Mouse (Mus musculus): Measurements from ENCODE around the gene Yy1.

Gene Yy1

GRCm38 (mm10) chr12:108768196-108768854 is 24.4 kb upstream of the Yy1 start:
- no peak for DNase-seq (ENCODE audit: low spot score in 2 of 2)

- no peak for DNase-seq (ENCODE audit: low spot score in 2 of 2)
These were observed 12.5 kb upstream of the Yy1 start for GRCm38 (mm10) chr12:108780108-108780877.

DNA sequence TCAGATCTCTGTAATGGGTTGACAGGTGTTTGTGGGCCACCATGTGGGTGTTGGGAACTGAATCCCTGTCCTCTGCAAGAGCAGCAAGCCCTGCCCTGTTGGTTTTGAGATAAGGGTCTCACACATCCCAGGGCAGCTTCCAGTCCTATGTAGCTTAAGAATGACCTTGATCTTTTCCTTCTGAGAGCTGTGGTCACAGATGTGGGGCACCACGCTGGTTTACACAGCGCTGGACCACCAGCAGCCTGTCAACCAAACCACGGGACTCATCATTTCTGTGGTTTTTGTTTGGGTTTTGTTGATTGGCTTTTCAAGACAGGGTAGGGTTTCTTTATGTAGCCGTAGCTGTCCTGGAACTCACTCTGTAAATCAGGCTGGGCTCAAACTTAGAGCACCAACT is 7.6 kb upstream of the Yy1 start:
- DNase-seq (ENCODE audit: low spot score in 2 of 2), result no peak

GRCm38 (mm10) chr12:108787329-108787728 is 5.4 kb upstream of the Yy1 start:
- no peak for DNase-seq (ENCODE audit: low spot score in 2 of 2)

GRCm38 (mm10) chr12:108792152-108792545 is 624 bp upstream of the Yy1 start:
- DNase-seq (ENCODE audit: low spot score in 2 of 2), result peak; percentile 78 to 80

DNA sequence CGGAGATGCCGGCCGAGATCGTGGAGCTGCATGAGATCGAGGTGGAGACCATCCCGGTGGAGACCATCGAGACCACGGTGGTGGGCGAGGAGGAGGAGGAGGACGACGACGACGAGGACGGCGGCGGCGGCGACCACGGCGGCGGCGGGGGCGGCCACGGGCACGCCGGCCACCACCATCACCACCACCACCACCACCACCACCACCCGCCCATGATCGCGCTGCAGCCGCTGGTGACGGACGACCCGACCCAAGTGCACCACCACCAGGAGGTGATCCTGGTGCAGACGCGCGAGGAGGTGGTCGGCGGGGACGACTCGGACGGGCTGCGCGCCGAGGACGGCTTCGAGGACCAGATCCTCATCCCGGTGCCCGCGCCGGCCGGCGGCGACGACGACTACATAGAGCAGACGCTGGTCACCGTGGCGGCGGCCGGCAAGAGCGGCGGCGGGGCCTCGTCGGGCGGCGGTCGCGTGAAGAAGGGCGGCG is 724 bp downstream of the Yy1 start:
- peak; percentile 19 to 41 for DNase-seq (ENCODE audit: low spot score in 2 of 2)

- DNase-seq (ENCODE audit: low spot score in 2 of 2), result peak; percentile 80 to 81
These were observed 1.4 kb downstream of the Yy1 start for GRCm38 (mm10) chr12:108794078-108794711.

GRCm38 (mm10) chr12:108794979-108795537 is 2.3 kb downstream of the Yy1 start:
- no peak for DNase-seq (ENCODE audit: low spot score in 2 of 2)

DNA sequence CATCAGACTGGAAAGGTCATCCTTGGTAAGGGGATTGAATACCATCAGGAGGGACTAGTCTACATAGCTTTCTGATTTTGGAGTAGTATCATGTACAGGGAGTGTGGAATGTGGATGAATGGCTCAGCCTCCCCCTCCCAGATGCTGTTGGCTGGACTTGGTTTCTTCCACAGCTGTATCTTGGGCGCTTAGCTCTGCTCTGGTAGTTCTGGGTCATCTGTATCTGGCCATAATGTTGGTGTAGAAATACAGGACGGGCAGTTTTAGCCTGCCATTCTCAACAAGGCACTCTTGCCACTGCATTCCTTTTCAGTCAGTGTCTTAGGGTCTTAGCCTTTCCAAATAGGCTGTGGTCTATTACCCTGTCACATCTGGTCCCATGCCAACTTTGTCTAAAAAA is 8.8 kb downstream of the Yy1 start:
- no peak for DNase-seq (ENCODE audit: low spot score in 2 of 2)

GRCm38 (mm10) chr12:108804388-108804787 is 11.6 kb downstream of the Yy1 start:
- DNase-seq (ENCODE audit: low spot score in 2 of 2), result no peak

GRCm38 (mm10) chr12:108808465-108808864 is 15.7 kb downstream of the Yy1 start:
- no peak for DNase-seq (ENCODE audit: low spot score in 2 of 2)

GRCm38 (mm10) chr12:108809771-108810170 is 17.0 kb downstream of the Yy1 start:
- DNase-seq (ENCODE audit: low spot score in 2 of 2), result no peak

DNA sequence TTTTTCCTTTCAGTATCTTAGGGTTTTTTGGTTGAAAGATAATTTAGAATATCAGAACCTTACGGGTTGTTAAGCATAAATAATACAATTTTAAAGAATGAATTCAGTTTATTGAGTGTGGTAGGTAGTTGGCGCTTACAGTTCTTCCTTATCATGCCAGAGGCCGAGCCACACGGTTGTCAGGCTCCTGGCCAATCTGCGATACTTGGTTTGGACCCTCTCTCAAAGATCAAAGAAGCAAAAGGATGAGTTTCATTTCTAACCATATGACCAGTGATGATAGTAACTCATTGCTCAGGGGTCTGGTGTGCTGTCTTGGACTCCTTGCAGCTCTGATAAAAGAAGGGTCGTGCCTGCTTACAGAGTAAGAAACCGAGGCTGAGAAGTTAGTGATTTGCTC is 17.5 kb downstream of the Yy1 start:
- no peak for DNase-seq (ENCODE audit: low spot score in 2 of 2)

- DNase-seq (ENCODE audit: low spot score in 2 of 2), result no peak
These were observed 18.4 kb downstream of the Yy1 start for GRCm38 (mm10) chr12:108811133-108811532.

DNA sequence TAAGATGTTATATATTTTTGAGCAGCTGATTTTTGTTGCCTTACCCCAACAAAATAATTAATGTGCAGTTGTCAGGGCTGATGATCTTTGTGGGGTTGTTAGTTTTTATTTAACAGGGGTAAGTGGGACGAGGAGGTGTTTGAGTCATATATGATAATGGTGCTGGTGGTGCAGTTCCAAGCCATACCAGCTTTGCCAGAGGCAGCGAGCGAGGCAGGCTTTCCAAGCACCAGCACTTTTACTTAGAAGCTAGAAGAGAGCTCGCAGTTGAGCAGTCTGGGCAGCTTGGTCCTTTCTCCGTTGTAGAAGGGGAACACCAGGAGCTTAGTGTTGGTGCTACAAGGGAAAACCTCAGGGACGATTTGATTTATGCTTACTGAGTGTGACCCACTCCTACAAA is 19.7 kb downstream of the Yy1 start:
- no peak for DNase-seq (ENCODE audit: low spot score in 2 of 2)

DNA sequence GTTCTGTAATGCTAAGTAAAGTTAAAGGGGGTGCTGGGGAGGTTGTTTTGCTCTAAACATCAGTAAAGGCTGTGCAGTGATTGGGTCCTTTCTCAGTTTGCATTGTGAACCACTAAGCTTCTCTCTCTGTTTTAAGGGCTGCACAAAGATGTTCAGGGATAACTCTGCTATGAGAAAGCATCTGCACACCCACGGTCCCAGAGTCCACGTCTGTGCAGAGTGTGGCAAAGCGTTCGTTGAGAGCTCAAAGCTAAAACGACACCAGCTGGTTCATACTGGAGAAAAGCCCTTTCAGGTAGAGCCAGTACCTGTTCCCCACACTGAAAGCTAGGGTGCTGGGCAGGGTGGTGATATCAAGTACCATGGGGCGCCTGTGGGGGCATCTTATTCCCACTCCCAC is 21.7 kb downstream of the Yy1 start:
- no peak for DNase-seq (ENCODE audit: low spot score in 2 of 2)

DNA sequence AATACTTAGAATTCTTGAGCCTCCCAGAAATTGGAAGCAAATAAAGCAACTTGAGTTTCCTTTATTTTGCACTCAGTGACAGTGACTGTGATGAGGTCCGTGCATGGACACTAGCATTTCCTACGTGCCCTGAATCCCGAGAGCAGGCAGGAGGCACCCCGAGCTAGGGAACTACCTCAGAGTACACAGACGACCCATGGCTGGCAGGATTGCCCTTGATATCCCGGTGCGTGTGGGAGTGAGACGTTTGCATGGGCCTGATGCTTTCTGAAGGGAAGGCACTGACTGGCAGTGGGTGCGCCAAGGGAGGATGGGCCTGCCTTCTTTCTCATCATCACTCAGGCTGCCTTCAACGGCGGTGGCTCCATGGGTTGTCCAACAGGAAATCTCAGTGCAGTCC is 23.8 kb downstream of the Yy1 start:
- no peak for DNase-seq (ENCODE audit: low spot score in 2 of 2)

DNA sequence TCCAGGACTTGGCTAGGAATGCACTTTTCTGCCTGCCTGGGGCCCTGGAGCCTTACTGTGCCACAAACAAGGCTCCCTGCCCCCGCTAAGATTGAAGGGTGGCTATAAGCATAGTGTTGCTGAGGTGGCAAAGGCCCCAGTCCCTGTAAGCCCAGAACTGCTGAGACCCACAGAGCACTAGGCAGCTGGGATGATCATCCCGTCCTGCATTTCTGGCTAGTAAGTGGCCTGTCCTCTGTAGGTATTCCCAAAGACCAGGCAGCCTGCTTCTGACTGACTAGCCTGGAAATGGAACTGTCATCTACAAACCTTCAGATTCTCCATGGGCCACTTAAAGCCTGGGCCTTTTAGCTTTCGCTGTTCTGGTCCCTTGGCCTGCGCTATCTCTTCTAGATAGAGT is 27.7 kb downstream of the Yy1 start:
- no peak for DNase-seq (ENCODE audit: low spot score in 2 of 2)

GRCm38 (mm10) chr12:108823036-108823435 is 30.3 kb downstream of the Yy1 start:
- no peak for DNase-seq (ENCODE audit: low spot score in 2 of 2)

GRCm38 (mm10) chr12:108824225-108824874 is 31.6 kb downstream of the Yy1 start:
- DNase-seq (ENCODE audit: low spot score in 2 of 2), result no peak

DNA sequence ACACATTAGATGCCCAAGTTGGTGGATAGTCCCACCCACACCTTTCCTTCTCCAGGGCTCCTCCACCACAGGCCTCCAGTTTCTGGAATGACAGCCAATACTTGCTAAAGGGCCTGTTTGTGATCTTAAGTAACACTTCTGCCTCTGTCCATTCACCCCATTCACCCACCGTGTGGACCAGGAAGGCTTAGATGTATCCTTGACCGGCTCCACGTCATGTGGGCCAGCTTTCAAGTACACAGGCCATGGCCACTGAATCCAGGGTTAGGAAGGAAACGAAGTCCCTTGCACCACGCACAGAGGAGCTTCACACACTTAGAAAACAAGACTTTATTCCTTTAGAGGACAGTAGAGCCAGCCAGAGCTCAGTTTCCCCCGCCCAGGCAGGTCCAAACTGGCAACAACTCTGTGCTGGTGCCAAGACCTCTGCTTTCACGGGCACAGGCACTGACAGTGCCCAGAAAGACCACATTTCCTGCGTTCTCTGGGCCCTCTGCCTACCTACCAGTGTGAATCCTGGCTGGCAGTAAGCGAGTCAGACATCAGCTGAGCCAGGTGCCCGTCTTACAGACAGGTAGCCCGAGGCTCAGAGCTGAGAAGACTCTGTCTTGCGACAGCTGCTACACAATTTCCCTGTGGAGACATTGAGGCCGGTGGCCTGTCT is 32.9 kb downstream of the Yy1 start:
- no peak for DNase-seq (ENCODE audit: low spot score in 2 of 2)
